Mouse (Mus musculus): ENCODE data around the gene Gm21874. TPM values are rescaled to one million over a fixed set of nuclear protein-coding genes. Genes with fewer than 3 reads are reported as not detected.
"Not testable (repeated sequence)": the region's sequence is repeated elsewhere in the genome, so short reads cannot be mapped to it uniquely, and the experiment has no call there.

Gm21874 gene
- not detected in 2 replicates for polyA plus RNA-seq (2016; fragmentation: Nextera tagmentation; extraction: Ambion mirVana)

DNA sequence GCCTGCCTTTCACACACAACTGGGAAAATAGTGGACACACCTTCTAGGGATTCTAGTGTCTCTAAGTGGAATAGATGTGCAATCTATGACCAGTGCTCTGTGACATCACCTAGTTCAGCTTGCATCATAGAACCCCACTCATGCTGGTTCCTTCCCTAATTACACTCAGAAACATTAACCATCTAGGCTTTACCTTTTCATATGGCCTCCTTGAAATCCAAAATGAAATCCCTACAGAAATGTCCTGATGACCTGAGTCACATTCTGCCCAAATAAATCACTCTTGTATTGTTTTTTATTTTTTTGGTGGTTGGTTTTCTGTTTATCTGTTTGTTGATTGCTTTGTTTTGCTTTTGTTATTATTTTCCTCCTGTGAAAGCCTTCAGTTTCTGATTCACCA lies at the start of gene Gm21874:
Gene Gm21874, minus strand, starts transcription at position 101 of the 400 bp plus-strand sequence.
- H3K4me3 ChIP-seq (replicated peaks); H3K4me2 ChIP-seq; H3K27ac ChIP-seq; H3K9ac ChIP-seq (replicated peaks); ATAC-seq (ENCODE audit: insufficient number of reproducible peaks, insufficient read depth, low FRiP score, low TSS enrichment, low read depth); H3K36me3 ChIP-seq; H3K27me3 ChIP-seq; H3K4me1 ChIP-seq (replicated peaks); H3K9me3 ChIP-seq: not testable (repeated sequence)

Other genes starting within 250 kb of the Gm21874 start
- gene Gm21721, start 214.0 kb downstream of the Gm21874 start, polyA plus RNA-seq (2016; fragmentation: Nextera tagmentation; extraction: Ambion mirVana) = not detected in 2 replicates
- gene Gm21812, start 69.0 kb downstream of the Gm21874 start, polyA plus RNA-seq (2016; fragmentation: Nextera tagmentation; extraction: Ambion mirVana) = not detected in 2 replicates